Mouse (Mus musculus) liver, embryonic 14.5 days (tissue): ENCODE measurements around the gene Mecom. TPM values are rescaled to one million over a fixed set of nuclear protein-coding genes. Genes with fewer than 3 reads are reported as not detected.

ENCODE experiments used
- ATAC-seq: fragments of 200-750 bp; cut with Nextera tagmentation; 2 replicates; pipeline ENCODE4 v1.8.0; 2017; ENCODE audit warnings: moderate number of reproducible peaks, mild to moderate bottlenecking, moderate library complexity; ENCODE audit not compliant: insufficient read depth
- DNase-seq, 3 experiments: peaks; one replicate each; pipeline ENCODE4 v3.0.0-alpha.2; 2012 to 2013; ENCODE audit warnings: low read depth in 3 of 3, low spot score in 3 of 3
- H3K27ac ChIP-seq: fragments of 300-500 bp; sonication (generic); 2 replicates; pipeline ENCODE4 v1.5.1; 2014; ENCODE audit warnings: moderate library complexity, mild to moderate bottlenecking, control low read depth, inconsistent platforms
- H3K27me3 ChIP-seq: fragments of 300-500 bp; sonication (generic); 2 replicates; pipeline ENCODE4 v1.6.1; 2014; ENCODE audit warnings: mild to moderate bottlenecking, low read length, moderate library complexity; ENCODE audit not compliant: control insufficient read depth, insufficient read depth
- H3K36me3 ChIP-seq: fragments of 300-500 bp; sonication (generic); replicated peaks from 2 replicates; pipeline ENCODE4 v1.6.1; 2014; ENCODE audit warnings: low read depth; ENCODE audit not compliant: control insufficient read depth, insufficient read depth
- H3K4me1 ChIP-seq, 2 experiments: fragments of 200-500 bp in 1 of 2; fragments of 300-500 bp in 1 of 2; sonication (generic) in 1 of 2; replicated peaks; 2 replicates each; pipeline ENCODE4 v1.6.1; 2012 to 2014; ENCODE audit warnings: antibody characterized with exemption in 1 of 2, inconsistent platforms in 1 of 2, low read length in 1 of 2; ENCODE audit not compliant: control insufficient read depth in 2 of 2, insufficient read depth in 2 of 2
- H3K4me2 ChIP-seq: fragments of 300-500 bp; sonication (generic); 2 replicates; pipeline ENCODE4 v1.6.1; 2014; ENCODE audit warnings: low read depth, mild to moderate bottlenecking, control low read depth, moderate library complexity
- H3K4me3 ChIP-seq, 2 experiments: fragments of 200-500 bp in 1 of 2; fragments of 300-500 bp in 1 of 2; sonication (generic) in 1 of 2; 2 replicates each; pipeline ENCODE4 v1.5.1; 2012 to 2014; ENCODE audit warnings: low read depth in 2 of 2, low read length in 2 of 2, mild to moderate bottlenecking in 2 of 2, control low read depth in 1 of 2, inconsistent platforms in 1 of 2, moderate library complexity in 1 of 2; ENCODE audit not compliant: insufficient read depth in 1 of 2
- H3K9ac ChIP-seq: fragments of 300-500 bp; sonication (generic); replicated peaks from 2 replicates; pipeline ENCODE4 v1.6.1; 2014; ENCODE audit warnings: mild to moderate bottlenecking, control low read depth, moderate library complexity
- H3K9me3 ChIP-seq: fragments of 300-500 bp; sonication (generic); 2 replicates; pipeline ENCODE4 v1.6.1; 2016; ENCODE audit warnings: low read length, mixed read lengths; ENCODE audit not compliant: control insufficient read depth
- CTCF ChIP-seq: IDR thresholded peaks from 2 replicates; pipeline ENCODE4 v1.5.1; 2016; ENCODE audit warnings: antibody characterized with exemption, low read depth, control low read depth
- EP300 ChIP-seq: IDR thresholded peaks from 2 replicates; pipeline ENCODE4 v1.6.1; 2016; ENCODE audit warnings: antibody characterized with exemption, low read depth
- WGBS: fragments of 180-500 bp; shearing (Covaris S2); extraction: QIAGEN DNeasy Blood & Tissue Kit; methylation state at CpG from one replicate; pipeline ENCODE4 v1.1.7; 2014; ENCODE audit not compliant: insufficient replicate concordance; 5-methylcytosine and 5-hydroxymethylcytosine counted together
- polyA plus RNA-seq, 2 experiments: library from polyadenylated mRNA; depleted of rRNA in 1 of 2; stranded (reverse) in 1 of 2; unstranded in 1 of 2; fragments of >200 nt; fragmentation: Nextera tagmentation in 1 of 2; extraction: Ambion mirVana in 1 of 2; gene quantifications; 2 replicates each; pipeline versions ENCODE4 v1.2.1 to v1.2.3; 2012 to 2014

Gene Mecom
- polyA plus RNA-seq, 2 experiments = 0.67 to 0.75 TPM

- 52% methylated on average over 1 of the region's 1 CpGs for WGBS
- no peaks in the 10 kb centered on the region for H3K27me3 ChIP-seq
- H3K4me1 ChIP-seq = no peaks in the 10 kb centered on the region
- ATAC-seq (no peak), DNase-seq (no peak)
- H3K27ac ChIP-seq = no peak overlapping the region
- H3K4me2 ChIP-seq = no peak overlapping the region
- H3K9me3 ChIP-seq = no peaks in the 10 kb centered on the region
- TF ChIP-seq EP300 (no peak), CTCF (no peak)
- H3K36me3 ChIP-seq = no peaks in the 10 kb centered on the region
- no peak overlapping the region for H3K9ac ChIP-seq
- H3K4me3 ChIP-seq = no peak overlapping the region
Observed at GRCm38 (mm10) chr3:30091401-30091800, 456.4 kb downstream of the Mecom start.

DNA sequence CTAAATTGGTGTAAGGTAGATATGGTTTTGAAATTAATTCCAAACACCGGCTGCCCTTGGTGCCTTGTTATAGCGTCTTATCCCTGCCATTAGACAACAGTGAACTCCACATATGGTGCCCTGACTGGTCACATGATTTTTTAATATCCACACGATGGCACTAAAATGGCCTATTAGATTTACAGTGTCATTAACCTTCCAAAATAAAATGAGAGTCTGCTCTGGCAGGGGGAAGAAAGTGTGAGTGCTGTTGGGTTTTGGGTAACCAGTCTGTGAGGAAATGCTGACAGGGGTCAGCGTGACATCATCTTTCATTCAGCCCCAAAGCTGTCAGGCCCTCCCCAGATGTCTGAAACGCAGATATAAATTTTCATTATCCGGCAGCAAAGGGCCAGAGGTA lies 461.7 kb downstream of the Mecom start:
- DNase-seq (no peak), ATAC-seq (no peak)
- 58% methylated on average over 6 of the region's 6 CpGs for WGBS
- no peaks in the 10 kb centered on the region for H3K36me3 ChIP-seq
- no peaks in the 10 kb centered on the region for H3K9me3 ChIP-seq
- H3K27me3 ChIP-seq = no peaks in the 10 kb centered on the region
- no peak overlapping the region for H3K27ac ChIP-seq
- no peak for TF ChIP-seq EP300
- no peak overlapping the region for H3K4me2 ChIP-seq
- H3K4me1 ChIP-seq = no peaks in the 10 kb centered on the region
- H3K4me3 ChIP-seq = no peak overlapping the region
- H3K9ac ChIP-seq = no peak overlapping the region

GRCm38 (mm10) chr3:30083842-30084241 lies 464.0 kb downstream of the Mecom start:
- TF ChIP-seq EP300 (no peak), CTCF (no peak)
- Histone ChIP-seq H3K9me3 (no peaks in the 10 kb centered on the region), H3K36me3 (no peaks in the 10 kb centered on the region), H3K4me2 (no peak overlapping the region), H3K9ac (no peak overlapping the region), H3K27me3 (no peaks in the 10 kb centered on the region), H3K27ac (no peak overlapping the region), H3K4me1 (no peaks in the 10 kb centered on the region), H3K4me3 (no peak overlapping the region)
- ATAC-seq = no peak
- DNase-seq = no peak
- 47% methylated on average over 1 of the region's 1 CpGs for WGBS

DNA sequence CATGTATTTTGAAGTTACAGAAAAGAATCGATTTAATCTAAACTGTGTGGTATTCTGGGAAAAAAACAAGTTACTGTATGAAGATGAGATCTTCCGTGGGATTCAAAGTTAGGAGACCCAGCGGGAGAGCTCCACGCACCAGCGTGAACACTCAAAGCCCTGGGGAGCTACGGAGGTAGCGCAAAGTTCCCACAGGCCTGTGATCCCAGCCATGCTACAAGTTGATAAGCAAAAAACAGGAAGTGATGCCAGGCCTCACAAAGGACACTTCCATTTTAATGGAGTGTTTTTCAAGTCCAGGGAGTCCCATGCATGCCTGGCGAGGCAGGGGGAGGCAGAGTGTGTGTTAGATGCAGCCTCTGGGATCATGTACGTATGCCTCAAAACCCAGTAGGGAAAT lies 464.5 kb downstream of the Mecom start:
- Histone ChIP-seq H3K9ac (no peak overlapping the region), H3K4me2 (no peak overlapping the region), H3K27me3 (no peaks in the 10 kb centered on the region), H3K9me3 (no peaks in the 10 kb centered on the region), H3K27ac (no peak overlapping the region), H3K4me1 (no peaks in the 10 kb centered on the region), H3K36me3 (no peaks in the 10 kb centered on the region), H3K4me3 (no peak overlapping the region)
- 47% methylated on average over 9 of the region's 9 CpGs for WGBS
- ATAC-seq (no peak), DNase-seq (no peak)
- no peak for TF ChIP-seq CTCF

GRCm38 (mm10) chr3:30080827-30081226 lies 467.0 kb downstream of the Mecom start:
- Histone ChIP-seq H3K27me3 (no peaks in the 10 kb centered on the region), H3K9me3 (no peaks in the 10 kb centered on the region), H3K36me3 (no peaks in the 10 kb centered on the region), H3K27ac (no peak overlapping the region), H3K4me3 (no peak overlapping the region), H3K9ac (no peak overlapping the region), H3K4me2 (no peak overlapping the region), H3K4me1 (no peaks in the 10 kb centered on the region)
- TF ChIP-seq EP300 = no peak
- TF ChIP-seq CTCF = no peak
- DNase-seq = no peak
- WGBS = 76% methylated on average over 7 of the region's 7 CpGs
- no peak for ATAC-seq

- H3K4me1 ChIP-seq = no peaks in the 10 kb centered on the region
- H3K4me2 ChIP-seq = no peak overlapping the region
- TF ChIP-seq CTCF (no peak), EP300 (no peak)
Observed at GRCm38 (mm10) chr3:30076522-30076921, 471.3 kb downstream of the Mecom start.

More at GRCm38 (mm10) chr3:30076522-30076921, 471.3 kb downstream of the Mecom start:
- 64% methylated on average over 7 of the region's 7 CpGs for WGBS
- Histone ChIP-seq H3K27ac (no peak overlapping the region), H3K9me3 (no peaks in the 10 kb centered on the region), H3K9ac (no peak overlapping the region), H3K27me3 (no peaks in the 10 kb centered on the region), H3K4me3 (no peak overlapping the region), H3K36me3 (no peaks in the 10 kb centered on the region)
- DNase-seq (no peak), ATAC-seq (no peak)
